Mouse (Mus musculus) T-cell, adult 2 months (primary cell): ENCODE measurements around the gene Dst.
A peak's percentile ranks its signal among the peaks of the same experiment; 100 is the strongest.

Experiments used
- DNase-seq: peaks from one replicate; pipeline ENCODE4 v3.0.0; 2022; ENCODE audit warnings: low spot score

Dst gene

DNA sequence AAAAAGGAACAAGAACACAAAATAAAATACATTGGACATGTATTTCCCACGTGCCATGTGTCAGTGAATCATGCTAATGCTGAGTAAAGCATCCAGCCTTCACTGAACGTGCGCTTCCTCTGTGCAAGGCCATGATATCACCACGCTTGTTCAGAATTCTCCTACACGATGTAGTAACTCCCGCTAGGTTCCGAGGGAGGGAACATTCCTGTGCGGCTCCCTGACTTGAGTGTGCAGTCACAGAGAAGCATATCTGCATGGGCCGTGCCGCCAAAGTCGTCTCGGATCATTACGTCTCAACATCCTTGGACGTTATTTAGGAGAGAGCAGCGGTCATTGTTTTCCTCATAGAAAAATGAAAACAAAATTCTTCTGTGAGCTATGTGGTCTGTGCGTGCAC, 224.8 kb downstream of the Dst start:
- no peak for DNase-seq

DNA sequence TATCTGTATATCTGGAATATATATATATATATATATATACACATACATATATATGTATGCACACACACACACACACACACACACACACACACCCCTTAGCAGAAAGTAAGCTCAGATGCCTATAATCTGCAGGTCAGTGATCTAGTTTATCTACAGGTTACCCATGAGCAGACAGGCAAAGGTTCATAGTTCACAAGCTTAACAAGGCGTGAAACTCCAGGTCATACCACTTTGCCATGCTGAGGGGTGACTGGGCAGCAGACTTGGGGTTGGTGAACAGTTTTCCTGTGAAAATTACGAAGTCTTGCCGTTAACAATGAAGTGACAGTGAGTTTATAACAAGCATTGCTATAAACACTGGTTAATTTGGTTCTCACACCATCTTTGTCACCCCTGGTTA, 227.5 kb downstream of the Dst start:
- no peak for DNase-seq

DNA sequence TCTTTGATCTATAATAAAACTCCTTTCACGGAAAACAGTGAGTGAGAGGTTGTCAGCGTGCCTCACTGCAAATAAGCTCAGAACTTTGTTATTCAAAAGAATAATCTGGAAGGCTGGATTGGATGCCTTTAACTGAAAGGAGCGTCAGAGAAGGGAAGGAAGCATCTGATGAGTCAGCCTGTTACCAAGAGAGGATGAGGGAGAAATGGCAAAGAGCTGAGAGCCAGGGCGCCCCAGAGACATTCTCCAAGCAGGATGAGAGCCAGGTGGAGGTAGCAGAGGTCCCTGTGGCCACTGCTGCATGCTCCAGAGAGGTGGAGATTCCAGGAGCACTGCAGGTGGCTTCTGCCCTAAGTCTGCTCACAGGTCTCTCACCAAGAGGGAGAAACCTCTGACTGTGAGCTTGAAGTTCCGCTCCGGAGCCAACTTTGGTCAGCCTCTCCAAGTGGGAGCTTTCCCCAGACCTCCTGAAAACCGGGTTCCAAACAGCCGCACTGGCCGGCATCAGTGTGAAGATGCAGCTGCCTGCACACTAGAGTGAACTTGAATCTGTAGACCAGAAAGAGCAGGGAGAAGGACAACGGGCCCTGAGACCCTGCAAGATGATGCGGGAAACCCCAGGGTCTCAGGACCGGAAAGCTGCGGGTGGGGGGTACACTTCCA, 231.3 kb downstream of the Dst start:
- DNase-seq: no peak

GRCm38 (mm10) chr1:34139871-34140471, 231.9 kb downstream of the Dst start:
- DNase-seq: no peak

DNA sequence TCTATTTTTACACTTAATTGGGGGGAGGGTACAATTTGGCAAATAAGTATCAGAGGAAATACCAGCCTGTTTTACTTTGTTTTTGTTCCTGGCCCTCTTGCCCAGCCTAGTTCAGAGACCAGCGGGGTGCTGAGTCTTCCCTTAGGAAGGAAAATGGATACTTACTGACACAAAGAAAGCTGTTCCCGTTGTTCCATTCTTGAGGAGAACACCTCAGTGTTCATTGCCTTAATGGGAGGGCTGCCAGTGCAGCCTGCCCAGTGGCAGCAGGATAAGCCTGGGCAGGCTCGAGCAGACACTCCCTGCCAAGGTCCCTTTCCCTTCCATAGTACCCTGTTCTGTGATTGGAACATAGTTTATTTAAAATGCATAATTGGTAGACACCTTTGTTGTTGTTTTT, 232.7 kb downstream of the Dst start:
- DNase-seq: no peak

DNA sequence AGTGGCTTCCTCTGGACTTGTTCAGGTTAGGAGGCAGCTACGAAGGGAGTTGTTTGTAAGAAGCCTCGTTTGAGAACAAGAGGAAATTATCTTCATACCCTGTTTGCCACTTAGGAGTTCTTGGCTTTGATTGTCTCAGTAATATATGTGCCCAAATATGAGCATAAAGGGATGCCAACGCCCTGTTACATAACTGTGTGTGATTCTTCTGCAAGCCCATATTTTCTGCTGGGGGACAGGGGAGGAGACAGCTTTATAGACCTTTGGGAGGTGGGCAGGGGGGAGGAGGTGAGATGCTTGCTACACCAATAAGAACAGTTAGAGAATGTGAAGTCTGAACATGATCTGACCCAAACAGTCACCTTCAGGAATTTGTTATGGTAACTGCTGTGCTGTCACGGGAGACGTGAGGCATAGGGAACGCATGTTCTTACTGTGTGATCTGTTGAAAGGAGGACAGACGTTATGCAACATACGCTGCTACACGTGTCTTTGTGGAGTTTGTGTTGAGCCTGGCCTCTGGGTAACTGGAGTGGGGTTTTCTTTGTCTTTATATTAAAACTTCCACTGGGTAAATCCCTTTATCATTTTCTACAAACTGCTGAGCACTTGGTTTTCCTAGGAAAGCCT, 235.0 kb downstream of the Dst start:
- no peak for DNase-seq

DNA sequence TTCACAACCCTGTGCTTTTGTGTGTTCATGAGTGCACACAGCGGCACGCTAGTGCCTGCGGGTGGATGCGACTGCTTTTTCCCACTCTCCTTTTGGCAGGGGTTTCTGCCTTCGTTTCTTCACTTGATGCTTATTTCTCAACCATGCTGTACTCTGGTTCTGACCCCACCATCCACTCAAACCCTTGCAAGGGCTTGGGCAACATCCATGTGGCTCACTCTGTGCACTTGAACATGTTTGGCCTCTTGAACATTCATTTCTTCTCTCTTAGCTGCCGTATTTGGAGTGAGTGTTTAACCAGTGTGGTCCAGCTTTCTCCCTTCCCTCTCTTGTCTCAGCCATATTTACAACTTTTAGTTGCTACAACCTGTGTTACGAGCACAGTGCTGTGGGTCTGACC, 236.8 kb downstream of the Dst start:
- DNase-seq: no peak

DNA sequence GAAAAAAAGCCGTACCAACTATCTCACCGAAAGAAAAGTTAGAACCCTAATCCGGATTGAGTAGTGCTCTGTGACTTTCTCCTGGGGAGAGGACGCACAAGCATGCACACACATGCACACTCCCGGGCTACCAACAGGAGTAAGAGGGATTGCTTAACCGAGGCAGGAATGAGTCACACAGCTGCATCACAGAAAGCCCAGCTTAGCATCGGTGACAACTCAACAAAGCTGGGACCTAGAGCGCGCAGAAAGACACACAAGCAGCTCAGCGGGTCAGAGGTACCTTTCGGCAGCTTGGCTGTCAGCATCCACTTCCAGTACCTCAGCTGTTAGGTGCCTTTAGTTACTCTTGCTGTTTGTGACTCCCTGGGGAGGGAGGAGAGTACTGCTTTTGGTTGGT, 240.0 kb downstream of the Dst start:
- no peak for DNase-seq

GRCm38 (mm10) chr1:34150416-34151093, 242.5 kb downstream of the Dst start:
- DNase-seq: no peak

DNA sequence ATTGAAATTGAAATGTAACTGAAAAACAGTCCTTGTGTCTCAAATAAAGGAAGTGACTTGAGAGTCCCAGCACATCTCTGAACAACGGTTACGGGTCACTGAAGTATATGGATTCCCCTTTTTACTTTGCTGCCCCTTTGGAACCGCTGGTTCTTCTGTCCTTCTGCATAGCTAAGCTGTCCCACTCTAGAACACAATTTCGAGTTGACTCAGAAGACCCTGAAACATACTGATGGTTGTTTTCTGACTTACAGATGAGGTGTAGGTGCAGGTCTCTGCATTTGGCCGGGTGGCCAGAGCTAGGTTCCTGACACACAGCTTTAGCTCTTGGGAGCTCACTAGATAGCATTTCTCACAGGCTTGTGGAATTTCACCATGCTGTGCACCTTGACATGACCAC, 244.7 kb downstream of the Dst start:
- DNase-seq: no peak

DNA sequence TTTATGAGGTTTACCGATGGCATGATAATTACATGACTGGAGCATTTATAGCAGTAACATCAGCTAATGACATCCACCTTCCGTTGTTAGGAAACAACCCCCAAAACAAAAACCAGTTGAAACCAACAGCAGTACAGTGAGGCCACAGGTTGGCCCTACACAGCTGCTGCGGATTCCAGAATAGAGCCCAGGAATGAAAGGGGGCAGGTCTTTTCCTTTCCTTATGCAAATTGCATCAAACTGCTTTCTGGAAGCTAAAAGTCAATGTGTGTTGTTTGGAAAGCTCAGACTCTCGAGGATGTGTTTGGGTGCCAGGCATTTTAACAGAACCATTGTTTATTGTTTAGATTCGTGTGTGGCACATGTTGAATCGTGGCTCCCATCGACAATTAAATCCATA, 248.0 kb downstream of the Dst start:
- DNase-seq: no peak

DNA sequence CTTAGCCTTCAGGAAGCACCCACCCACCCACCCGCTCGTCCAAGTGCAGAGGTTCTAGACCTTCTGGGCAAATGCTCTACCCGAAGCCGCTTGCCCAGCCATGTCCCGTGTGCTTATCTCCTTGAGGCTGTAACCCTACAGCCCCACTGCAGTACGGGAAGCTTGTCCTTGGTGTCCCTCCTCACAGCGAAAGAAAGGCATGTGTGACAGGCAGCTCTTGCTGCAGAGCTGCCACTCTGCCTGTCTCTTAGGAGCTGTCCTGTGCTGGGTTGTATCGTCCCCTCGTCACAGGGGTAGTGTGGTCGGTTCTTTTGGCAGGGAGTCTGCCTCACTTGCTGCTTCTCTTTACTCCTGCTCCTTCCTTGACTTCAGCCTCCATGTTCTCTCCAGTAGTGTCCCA, 249.7 kb downstream of the Dst start:
- no peak for DNase-seq

GRCm38 (mm10) chr1:34158822-34159221, 250.8 kb downstream of the Dst start:
- DNase-seq: no peak

GRCm38 (mm10) chr1:34159898-34160297, 251.9 kb downstream of the Dst start:
- DNase-seq: no peak

GRCm38 (mm10) chr1:34164616-34165295, 256.7 kb downstream of the Dst start:
- peak; percentile 47 for DNase-seq

- no peak for DNase-seq
Measured at GRCm38 (mm10) chr1:34165926-34166325, 257.9 kb downstream of the Dst start.

DNA sequence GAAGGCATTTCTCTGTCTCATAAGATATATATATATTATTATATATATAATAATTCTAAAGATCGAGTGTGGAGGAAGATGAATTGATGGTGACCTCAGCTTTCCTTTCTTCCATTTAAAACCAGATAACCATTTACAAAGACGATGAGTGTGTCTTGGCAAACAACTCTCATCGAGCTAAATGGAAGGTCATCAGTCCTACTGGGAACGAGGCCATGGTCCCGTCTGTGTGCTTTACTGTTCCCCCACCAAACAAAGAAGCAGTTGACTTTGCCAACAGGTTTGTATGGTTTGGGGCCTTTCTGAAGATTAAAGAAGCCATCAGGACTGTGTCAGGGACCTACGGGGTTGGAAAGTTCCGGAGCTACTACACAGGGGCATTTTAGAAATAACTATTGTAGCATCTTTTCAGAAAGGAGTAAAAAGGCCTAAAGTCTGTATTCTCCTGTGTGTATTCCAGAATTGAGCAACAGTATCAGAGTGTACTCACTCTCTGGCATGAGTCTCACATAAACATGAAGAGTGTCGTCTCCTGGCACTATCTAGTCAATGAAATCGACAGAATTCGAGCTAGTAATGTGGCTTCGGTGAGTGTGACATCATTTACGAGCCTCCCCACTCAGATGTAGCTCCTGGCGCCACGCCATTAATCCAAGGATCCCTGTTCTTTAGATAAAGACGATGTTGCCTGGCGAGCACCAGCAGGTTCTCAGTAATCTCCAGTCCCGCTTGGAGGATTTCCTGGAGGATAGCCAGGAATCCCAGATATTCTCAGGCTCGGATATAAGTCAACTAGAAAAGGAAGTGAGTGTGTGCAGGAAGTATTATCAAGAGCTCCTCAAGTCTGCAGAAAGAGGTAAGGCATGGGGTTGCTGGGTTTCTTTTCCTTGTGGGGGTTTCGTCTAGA, 259.4 kb downstream of the Dst start:
- no peak for DNase-seq

DNA sequence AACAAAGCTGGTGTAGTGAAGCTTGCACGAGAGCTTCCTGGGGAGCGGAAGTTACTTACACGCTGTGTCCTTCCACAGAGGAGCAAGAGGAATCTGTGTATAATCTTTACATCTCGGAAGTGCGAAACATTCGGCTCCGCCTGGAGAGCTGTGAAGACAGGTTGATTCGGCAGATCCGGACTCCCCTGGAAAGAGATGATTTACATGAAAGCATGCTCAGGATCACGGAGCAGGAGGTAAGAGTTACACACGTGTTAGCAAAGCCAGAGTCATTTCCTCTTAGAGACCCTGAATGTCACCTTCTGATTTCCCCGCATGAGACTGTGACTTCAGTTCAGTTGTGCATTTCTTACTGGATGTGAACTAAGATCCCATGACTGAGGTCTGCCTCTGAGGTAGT, 261.1 kb downstream of the Dst start:
- no peak for DNase-seq

DNA sequence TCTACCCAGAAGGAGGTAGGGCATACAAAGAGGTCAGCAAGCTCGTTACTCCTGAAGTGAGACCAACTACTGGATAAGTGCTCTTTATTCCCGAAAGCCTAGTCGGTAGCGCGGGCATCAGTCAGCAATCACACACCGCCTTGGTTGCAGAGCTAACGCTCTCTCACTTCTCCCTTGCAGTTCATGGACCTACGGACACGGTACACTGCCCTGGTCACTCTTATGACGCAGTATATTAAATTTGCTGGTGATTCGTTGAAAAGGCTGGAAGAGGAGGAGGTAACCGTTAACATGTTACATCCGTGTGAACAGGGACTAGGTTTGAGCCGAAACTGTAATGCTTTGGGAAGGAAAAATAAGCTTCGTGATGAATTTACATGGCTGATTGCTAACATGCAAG, 266.5 kb downstream of the Dst start:
- no peak for DNase-seq

- no peak for DNase-seq
Measured at GRCm38 (mm10) chr1:34174961-34175360, 266.9 kb downstream of the Dst start.

DNA sequence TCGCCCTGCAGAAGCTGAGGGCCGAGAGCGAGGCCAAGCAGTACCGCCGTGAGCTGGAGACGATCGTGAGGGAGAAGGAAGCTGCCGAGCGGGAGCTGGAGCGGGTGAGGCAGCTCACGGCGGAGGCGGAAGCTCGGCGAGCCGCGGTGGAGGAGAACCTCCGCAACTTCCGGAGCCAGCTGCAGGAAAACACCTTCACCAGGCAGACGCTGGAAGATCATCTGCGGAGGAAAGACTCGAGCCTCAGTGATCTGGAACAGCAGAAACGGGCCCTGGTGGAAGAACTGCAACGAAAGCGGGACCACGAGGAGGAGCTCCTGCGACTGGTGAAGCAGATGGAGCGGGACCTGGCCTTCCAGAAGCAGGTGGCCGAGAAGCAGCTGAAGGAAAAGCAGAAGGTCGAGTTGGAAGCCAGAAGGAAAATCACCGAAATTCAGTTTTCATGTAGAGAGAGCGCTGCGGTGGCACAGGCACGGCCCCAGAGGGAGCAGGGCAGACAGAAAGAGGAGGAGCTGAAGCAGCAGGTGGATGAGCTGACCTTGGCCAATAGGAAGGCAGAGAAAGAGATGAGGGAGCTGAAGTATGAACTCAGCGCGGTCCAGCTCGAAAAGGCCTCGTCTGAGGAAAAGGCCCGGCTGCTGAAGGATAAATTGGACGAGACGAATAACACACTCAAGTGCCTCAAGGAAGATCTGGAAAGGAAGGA, 270.1 kb downstream of the Dst start:
- no peak for DNase-seq
